Mouse (Mus musculus) frontal cortex, postnatal 14 days (tissue): ENCODE measurements at regions not wholly inside any gene's neighbourhood (a gene's known extent, or its start where the extent isn't known, plus 50 kb on each side); places are given as distances from the start of the nearest gene placed in this dataset.

Experiments
- DNase-seq, 2 experiments: peaks; one replicate each; pipeline ENCODE4 v3.0.0; 2022; ENCODE audit warnings: low spot score in 2 of 2

DNA sequence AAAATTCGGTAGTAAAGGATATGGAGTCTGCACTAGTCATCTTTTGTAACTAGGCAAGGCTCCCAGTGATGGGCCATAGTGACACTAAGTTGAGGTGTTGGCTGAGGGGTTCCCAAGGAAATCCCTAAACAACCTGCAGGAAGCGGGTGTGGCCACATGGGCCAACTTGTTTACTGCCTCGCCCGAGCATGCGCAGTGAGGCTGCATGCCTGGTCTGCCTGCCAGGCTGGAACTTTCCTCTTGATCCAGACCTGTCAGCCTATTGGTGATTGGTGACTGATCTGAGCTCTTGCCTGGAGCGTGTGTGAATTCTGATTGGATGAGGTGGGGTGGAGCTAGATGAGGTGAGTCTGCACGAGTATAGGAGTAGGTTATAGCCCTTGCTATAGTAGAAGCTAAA lies 103.1 kb upstream of the Zwint start:
- DNase-seq = no peak

DNA sequence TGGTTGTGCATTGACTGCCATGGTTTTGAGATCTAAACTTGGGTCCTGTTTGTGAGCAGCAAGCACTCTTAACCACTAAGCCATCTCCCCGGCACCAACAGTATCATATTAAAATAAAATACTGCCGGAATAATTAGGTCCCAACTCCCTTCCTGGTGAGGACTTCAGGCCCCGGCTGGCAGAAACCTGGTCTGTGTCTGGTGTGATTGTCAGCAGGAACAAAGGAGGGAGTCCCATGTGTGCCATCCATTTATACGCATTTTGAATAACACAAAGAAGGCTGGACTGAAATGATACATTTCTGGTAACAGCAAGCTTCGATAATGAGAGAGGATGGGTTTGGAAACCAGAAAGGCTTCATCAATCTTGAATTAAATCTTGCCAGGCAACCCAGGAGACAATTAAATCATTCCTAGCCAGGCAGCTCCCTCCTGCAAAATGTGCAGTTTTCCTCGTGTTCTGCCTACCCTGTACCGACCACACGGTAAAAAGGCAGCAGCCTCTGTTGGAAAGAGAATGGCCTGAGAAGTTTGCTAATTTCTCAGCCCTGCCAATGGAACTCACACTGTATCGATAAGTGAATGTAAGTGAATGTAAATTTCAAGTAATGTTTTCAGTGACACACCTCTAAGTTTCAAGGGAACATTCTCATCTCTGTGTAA lies 80.5 kb upstream of the Zwint start:
- no peak for DNase-seq

DNA sequence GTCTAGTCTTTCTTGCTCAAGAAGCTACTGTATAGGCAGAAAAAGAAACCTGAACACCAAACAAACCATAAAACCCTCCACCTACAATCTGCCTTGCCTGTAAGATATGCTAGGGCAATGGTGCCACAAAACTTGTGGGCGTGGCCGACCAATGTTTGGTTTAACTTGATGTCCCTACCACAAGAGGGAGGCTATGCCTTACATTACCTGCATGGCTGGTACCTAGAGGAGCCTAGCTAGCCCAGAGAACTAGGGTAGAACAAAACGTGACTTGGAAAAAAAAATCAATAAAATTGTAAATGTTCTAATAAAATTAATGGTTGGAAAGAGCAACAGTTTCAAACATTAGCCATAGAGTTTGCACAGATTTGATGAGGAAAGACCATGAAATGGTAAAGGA lies 76.9 kb upstream of the Zwint start:
- no peak for DNase-seq

DNA sequence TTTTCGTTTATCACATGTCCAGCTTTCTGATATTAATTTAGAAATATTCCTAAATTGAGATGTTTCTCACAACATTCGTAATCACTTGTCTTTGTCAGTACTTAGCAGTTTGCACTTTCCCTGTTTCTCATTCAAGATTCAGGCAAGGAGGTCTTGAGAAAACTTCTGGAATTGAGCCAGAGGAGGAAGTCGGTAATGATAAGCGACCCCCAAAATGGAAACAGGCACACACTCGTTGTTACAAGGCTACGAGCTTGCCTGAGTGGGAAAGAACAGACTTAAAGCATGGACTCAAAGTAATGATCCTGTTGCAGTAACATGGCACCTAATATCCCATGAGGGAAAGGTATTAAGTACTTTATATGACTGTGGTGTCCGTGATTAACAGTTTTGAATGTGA lies 76.1 kb upstream of the Zwint start:
- no peak for DNase-seq

DNA sequence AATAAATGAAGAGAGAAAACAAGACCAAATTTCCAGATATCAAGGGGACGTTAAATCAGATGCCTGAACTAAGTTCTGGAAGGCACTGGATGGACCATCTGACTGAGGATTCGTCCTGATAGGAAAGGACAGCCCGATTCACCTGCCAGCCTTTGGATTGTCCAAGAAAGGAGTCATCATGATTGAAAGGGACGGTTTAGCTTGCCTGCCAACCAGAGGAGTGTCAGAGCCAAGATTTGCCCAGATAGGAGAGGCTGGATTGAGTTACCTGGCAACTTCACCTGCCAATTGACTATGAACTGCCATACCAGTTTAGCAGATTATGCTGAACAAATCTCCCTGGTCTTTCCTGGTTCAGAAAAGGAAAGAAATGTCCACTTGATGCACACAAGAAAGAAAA lies 73.3 kb upstream of the Zwint start:
- DNase-seq = no peak

DNA sequence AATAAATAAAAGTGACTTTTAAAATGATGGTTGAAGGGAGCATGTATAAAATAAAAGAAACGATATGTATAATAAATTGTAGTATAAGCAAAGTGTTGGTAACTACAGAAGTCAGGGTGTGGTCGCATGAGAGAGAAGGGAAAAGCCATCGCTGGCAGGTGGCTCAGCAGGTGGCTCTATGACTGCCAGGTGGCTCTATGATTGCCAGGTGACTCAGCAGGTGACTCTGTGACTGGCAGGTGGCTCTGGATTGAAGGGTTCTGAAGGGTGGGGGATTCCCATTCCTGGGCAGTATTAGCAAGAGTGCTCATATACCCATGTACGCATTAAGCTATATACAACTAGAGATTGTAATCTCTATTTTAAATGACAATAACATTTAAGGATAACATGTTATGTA lies 66.1 kb upstream of the Zwint start:
- no peak for DNase-seq

DNA sequence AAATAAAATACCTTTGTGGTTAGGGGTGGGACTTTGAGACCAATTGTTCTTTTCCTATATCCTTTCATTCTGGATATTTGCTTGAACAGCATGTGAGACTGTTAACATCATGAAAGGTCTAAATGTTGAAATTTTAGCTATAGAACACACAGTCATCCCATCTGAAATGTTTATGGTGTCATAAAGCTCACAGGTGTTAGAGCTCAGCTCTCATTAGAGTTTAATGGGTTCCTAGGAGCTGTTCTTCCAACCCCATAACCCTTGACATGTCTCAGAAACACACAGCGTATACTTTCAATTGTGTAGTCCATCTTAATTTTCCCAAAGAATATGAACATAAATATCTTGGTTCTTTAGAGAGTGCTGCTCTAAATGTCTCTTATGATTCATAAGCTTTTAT lies 61.6 kb upstream of the Zwint start:
- no peak for DNase-seq
